Mouse (Mus musculus) ovary, adult 18-20 months (tissue): Measurements from ENCODE around the gene Slit1.

Experiments
- DNase-seq: peaks from one replicate; pipeline ENCODE4 v3.0.0; 2022; ENCODE audit warnings: low spot score, mixed read lengths

Slit1 gene

DNA sequence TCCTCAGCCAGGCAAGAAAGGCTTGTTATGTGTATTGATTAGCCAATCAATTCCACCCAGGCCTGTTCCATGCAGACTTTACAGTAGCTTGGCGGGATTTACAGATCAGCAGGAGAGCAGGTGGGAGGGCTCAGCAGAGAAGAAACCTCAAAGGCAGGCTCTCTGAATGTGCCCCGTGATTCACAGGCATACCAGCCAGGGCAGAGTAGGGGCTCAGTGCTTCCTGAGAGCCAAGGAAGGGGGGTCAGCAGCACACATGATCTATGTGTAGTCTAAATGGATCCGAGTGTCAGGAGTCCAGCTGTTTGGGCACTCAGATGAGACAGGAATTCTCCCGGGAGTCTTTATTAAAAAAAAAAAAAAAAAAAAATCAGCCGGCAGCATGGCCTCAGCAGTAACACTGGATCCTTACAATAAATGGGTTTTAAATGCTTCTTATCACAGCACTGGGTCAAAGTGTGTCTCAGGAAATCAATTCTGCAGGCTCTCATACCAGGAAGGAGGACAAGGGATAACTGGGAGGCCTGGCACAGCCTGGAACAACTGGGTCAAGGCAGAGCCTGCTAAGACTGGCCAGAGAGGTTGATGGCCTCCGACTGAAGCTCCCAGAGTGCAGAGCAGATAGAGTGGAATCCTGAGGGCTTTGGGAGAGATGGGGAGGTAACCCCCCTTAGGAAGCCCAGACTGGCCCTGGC is 88.2 kb downstream of the Slit1 start:
- DNase-seq: no peak

DNA sequence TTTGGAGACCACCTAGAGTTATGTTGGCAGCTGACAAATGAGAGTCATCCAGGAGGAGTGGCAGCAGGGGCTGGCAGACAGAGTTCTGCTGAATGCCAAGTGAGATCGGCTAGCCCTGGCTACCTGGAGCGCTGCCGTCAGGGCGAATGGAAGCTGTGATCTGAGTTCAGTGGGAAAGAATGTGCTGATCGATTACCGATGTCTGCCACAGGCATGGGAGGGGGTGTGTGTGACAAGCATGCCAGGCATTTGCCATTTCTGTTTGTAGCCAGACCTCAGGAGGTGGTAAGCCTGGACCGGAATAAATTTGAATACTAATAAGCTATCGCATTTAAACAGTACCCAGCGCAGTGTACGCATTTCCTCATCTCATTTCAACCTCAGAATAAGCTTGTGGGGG is 91.5 kb downstream of the Slit1 start:
- no peak for DNase-seq

DNA sequence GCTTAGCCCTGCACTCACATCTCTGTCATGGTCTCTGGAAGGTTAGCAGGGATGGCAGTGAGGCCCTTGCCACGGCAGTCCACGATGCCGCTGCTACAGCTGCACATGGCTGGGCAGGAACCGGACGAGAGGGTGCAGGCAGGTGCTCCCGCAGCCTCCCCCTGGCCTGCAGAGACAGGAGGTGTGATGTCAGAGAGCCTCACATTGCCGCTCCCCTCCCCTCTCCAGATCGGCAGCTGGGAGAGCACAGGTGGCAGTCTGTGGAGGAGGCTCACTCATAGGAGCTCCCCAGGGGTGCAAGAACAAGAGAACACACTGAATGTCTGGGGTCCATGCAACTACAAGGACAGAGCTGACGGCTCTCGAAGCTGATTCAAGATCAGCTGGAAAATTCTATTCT is 94.1 kb downstream of the Slit1 start:
- DNase-seq: no peak

DNA sequence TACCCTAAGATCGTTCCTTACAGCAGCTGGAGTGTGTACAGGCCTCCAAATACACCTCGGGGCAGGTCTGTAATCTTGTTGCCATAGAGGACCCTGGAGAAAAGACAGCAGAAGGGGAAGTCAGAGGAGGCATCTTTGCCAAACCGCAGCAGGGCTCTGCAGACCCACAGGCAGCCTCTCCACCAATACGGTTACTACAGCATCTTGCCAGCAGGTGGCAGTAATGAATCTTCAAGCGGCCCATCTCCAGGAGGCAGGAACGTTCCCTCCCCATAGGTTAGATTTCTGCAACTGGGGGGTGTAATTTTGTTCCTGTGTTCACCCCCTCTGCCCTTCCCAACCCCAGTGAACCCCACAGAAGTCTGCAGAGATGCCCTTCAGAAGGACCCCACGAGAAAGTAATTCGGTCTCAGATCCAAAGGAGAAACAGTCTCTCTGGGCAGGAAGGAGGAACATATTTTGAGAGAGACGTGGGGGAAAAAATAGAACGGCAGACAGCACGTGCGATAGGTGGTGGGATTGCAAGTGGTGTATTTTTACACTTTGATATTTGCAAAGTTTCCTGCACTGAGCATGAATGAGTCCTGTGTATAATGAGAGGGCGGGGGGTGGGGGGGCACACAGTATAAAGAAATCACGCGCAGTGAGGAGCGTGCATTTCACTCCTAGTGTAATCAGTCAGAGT is 96.4 kb downstream of the Slit1 start:
- DNase-seq: no peak

DNA sequence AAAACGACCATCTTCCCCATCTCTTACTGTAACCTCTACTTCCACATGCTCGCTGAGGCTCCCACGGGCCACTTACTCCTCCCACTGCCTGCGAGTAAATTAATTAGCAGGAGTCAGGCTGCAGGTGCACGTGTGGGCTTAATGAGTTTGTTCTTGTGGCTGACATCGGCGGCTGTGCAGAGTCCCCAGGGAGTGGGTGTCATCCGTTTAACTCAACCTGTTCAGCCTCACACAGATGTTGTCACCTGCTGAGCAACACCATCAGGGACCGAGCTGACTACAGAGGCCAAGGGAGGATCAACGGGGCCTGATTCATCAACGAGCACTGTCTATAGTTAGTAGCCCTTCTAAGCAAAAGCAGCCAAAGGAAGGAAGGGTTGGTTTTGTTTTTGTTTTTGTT is 100.5 kb downstream of the Slit1 start:
- DNase-seq: no peak

DNA sequence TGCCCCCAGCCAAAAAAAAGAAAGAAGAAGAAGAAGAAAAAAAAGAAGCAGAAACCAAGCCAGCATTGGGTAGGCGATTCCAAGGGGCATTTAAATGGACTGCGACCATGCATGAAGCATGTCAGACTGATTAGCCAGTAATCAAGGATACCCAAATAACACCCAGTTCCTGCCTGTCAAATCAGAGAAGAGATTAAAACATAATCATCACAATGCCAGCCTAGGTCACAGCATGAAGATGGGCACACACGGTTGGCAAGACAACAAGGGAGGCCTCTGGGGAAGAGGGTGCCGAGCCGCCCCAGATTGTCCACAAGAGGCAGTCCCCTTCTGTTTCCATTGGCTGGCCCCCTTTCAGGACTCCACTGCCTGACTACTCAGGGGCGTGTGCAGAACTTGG is 108.5 kb downstream of the Slit1 start:
- no peak for DNase-seq

DNA sequence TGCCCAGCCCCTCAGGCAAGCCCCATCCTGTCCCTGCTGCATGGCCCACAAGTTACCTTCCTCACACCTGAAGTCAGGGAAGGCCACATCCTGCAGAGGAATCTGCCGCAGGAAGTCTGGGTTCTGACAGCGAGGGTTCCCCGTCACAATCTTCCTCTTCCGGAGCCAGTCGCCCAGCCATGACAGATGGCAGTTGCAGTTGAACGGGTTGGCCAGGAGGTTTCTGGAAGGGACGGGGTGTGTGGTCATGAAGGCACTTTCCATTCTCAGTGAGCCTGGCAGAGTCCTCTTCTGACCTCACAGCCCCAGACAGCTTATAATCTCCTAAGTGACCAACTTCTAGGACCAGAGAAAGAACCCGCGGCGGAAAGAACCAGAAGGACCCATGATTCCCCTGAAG is 109.4 kb downstream of the Slit1 start:
- DNase-seq: no peak

DNA sequence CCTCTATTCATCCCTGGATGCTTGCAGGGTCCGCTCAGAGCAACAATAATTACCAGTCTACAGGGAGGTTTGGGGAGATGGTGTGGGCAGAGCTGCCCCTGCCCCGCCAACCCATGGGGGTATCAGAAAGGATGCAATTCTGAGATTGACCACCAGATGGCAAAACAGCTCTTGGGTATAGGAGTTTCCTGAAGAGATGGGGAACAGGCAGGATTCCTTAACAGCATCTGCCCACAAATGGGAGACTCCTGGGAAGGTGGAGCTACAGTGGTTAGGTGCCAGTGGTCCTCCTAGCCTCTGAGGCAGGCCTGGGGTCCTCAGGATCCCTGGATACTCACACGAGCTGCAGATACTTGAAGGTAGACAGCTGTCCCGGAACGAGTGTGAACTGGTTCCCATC is 113.9 kb downstream of the Slit1 start:
- no peak for DNase-seq

DNA sequence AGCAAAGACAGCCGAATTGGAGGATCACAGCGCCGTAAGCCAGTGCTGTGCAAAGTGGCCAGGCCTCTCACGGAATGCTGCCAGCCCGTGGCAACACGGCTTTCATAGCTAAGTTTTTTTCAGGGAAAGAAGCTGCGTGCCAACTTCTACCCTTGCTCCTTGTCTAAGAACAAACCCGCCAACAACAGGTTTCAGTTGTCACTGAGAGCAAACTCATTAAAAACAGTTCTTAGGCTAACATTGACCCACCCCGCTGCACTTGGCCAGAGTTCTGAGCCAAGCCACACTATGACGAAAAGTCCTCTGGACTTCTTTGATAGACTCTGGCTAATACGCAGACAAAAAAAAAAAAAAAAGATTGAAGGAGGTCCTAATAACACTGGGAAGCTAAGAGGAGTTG is 114.5 kb downstream of the Slit1 start:
- no peak for DNase-seq

DNA sequence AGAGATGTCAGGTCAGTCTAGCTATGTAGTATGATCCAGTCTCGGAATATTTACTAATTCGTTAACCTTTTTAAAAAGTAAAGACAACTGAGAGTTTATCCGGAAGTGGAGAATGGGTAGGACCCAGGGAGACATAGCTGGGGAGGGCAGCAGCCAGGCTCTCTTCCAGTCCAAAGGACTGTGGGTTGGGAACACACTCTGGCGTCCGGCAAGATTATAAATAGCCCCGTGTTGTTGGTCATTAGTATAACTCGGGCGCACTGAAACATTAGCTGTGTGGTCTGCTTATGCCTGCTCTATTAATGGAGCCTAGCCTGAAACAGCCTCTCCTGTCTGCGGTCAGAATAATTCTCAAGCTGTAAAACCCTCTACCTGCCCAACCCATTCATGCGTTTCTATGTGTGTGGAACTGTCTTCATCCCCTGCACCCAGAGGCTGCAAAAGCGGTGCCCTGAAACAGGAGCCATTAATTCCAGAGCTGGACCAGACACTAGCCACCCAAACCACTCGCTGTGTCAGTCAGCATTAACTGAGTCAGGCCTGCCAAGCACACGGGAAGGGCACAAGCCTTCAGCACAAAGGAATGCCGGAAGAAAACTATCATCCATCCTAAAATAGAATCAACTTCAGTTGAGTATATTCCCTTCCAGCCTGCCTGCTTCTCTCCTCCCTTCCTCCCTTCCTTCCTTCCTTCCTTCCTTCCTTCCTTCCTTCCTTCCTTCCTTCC is 122.9 kb downstream of the Slit1 start:
- DNase-seq: no peak

DNA sequence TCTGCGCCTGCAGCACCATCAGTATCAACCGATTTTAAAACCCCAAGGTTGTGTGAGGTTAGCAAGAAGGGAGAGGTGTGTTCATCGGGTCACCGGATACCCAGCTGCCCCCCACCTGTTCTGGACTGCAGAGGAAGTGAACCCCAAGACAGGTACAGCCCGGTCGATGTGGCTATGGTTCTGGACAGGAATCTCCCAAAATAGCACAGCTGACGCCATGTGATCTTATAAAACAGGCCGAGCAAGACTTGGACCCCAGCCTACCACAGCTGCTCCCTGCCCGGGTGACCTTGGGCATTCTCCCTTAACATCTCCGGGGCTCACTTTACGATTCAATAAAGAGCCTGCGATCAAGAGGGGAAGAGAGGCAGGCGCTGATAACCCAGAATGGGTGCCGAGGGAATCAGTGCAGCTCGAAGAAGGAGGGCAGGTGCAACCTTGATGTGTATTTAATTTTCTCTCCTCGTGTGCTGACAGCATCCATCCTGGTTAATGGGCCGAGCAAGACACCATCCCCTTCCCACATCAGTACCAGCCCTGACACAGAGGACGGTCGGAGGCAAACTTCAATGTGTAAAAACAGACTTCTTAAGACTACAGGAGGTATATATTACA is 124.6 kb downstream of the Slit1 start:
- no peak for DNase-seq

DNA sequence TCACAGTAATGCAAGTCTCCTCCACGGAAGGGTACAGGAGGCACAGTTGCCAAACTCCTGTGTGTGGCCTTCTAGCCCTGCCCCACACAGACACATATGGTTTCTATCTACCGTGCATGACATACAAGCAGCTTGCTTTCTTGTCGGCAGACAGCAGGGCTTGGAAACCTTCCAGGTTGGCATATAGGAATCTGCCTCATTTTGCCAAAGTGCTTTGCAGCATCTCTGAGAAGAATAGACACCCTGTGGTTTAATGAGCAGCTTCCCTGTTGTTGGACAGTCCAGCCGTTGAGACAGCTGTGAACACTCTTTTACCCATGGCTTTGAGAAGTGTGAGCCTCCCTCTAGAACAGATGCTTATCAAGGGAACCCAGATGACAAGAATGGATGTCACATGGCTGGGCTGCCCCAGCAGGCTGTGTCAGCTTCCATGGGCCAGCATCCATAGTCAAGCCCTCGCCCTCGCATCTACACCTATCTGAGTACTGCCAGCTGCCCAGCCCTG is 125.3 kb downstream of the Slit1 start:
- no peak for DNase-seq

DNA sequence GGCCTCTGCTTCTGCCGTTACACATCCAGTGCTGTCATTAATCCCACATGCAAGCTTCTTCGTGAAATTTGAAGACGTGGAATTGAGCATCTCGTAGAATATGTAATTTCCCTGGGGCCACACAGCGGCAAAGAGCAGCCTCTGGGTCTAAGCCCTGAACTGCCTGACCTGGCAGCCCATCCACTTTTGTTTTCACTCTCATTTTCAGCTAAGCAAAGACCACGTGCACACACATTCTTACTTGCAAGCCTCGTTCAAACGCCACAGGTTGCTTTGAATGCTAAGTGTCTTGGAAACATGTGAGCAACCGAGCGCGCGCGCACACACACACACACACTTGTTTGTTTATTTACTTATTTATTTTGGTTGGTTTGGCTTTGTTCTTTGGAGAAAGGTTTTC is 126.4 kb downstream of the Slit1 start:
- no peak for DNase-seq

DNA sequence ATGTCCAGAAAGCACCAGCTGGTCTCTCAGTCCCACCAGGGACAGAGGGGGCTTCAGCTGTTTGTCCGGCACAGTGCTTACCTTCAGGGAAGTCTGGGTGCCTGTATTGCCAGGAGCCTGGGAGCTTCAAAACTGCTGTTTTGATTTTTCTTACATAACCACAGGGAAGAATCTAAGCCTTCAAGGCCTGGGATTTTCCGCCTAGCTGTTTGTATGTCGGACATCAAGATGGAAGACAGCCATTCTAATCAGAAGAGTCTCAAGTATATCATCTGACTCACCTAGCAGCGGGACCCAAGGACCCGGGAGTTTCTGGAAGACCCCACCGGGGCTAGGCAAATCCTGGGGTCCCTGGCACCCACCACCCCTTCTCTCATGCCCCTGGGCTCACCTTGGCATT is 127.2 kb downstream of the Slit1 start:
- no peak for DNase-seq

DNA sequence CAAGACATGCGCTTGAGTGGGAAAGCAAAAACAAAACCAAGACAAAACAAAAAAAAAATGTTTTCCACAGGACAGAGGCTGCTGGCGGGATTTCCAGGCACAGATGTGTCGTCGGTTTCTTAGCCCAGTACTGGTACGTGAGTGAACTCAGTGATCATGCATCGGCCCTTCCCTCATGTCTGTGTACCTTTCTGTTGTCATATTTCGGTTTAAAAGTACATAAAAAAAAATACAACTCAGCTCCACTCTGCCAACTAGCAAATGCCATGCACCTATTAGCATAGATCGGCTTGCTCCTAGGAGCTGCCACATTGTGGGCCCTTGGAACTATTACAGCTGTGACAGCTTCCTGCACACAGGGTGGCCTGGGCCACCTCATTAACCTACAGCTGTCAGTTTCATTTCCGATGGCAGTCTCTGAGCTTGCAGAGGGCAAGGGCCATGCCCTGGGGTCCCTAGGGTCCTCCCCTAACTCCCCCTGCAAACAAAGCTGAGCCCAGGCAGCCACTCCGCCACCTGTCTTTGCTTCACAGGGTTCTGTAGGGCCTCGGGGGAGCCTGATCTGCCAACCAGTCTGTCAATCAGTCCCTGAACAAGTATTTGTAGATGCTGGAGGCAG is 127.8 kb downstream of the Slit1 start:
- DNase-seq: no peak

DNA sequence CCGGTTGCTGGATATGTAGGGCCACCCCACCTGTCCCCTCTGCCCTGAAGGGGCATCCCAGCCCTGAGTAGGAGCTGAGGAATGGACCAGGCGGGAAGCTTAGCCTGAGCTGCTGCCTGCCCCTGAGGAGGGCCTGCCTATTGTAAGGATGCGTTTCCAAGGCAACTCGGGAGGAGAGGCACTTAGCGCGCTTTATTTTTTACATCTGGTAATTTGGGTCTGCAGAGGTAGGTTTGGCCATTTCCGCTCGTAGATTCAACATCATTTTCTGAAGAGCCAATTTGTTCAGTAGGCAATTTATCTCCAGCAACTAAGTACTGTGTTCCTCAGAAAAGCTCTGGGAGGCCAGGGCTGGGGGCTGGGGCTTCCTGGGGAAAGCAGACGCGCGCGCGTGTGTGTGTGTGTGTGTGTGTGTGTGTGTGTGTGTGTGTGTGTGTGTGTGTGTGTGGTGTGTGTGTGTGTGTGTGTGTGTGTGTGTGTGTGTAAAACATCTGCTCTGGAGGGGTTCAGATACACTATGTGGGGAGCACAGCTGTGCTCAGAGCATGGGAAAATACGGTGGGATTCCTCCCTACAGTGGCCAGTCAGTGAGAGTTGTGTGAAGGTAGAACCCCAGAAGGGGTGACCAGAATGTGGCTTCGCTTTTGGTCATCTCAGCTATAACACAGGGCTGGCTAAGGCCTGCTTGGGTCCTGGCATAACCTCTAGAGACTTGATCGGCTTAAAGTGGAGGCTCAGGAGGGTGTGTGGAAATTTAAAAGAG is 130.0 kb downstream of the Slit1 start:
- DNase-seq: no peak

DNA sequence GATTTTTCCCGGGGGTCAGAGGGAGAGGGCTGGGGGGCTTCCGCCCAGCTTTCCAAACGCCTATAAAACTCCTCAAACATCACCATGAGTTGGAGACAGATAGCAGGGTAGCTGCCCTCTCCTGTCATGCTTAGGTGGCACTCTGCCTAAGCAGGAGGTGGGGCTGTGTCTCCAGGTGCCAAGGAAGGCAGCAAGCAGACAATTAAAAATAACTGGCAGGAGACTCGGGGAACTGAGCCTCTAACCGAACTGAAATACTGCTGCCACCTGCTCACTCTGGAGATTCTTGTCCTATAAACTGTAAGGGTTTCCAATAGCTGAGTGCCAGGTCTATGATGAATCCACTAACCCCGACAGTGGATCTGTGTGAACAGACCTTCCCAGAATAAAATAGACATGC is 131.8 kb downstream of the Slit1 start:
- DNase-seq: no peak

DNA sequence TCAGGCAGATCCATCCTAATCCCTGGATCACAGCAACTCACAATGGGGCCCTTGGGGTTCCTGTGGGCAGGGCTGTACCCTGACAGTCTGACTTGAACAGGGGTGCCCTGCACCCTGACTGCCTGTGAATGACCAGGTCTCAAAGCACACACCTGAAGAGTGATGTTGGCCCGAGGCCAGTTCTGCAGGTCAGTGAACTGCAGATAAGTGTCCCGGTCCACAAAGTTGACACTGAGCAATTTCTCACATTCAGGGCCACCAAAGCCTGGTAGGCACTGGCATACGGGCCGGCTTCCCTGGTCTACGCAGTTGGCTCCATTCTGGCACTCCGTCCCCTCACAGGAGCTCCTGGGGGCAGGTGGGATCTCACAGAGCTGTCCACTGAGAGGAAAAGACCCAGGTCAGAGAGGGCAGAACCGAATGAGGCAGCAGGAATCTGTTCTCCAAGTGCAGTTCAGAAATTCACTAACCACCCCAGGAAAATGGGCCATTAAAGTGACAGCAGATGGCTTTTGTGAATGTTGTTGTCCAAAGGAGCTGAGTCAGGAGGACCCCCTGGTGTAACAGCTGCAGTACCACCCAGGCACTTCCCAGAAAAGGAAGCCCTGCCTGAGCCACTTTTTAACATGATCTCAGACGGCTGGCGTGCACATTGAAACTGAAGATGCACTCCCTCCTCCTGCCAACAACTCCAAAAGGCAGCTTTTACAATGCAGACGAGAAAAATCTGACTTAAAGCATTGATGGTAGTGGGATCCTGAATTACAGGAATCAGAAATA is 137.1 kb downstream of the Slit1 start:
- no peak for DNase-seq

DNA sequence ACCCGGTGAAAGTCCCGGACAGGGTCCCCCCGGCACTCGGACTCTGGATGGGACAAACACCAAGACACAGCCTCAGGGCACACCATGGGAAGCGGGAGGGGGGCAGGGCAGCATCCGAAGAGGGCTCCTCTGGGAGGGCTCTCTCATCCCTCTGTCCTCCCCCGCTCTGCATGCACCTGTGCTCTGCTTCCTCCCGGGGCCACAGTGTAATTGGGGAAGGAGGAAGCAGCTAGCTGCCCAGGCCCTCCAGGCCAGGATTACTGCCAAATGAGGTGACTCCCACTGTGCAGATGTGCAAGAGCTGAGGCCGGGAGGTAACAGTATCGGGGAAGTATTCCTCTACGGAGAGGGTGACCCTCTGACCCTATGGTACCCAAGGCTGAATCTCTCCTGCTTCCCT is 142.8 kb downstream of the Slit1 start:
- DNase-seq: no peak

DNA sequence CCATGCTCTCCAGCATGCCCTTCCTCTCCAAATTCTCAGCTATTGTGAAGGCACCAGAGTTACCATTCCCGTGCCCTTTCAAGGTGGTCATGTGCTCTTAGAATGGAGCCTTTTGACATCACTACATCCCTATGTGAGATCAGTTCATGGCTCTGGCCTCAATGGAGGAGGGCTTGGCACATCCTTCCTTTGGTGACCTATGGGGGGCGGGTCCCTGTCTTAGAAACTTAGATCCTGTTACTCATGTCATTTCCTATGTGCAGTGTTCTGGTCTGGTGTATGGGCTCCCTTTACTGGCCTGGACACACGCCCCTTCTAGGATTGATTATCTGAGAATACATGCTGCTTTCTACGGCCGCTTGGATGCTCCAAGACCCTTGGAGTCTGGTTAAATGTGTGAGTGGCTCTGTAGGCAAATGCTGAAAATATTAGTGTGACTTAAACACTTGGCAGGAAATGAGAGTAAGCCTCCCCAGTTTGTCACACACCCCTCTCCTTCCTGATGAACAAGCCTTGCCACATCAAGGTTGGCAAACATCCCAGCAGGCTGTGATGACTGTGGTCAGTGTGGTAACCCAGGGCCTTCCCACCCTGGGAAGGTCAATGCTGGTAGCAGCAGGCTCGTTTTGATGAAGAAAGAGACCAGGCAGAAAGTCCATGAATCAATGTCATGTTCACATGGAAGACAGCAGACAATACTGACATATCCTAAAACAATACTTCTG is 146.1 kb downstream of the Slit1 start:
- peak; percentile 51 for DNase-seq
